In genomic region chr4:109484621-109485020, GRCm38 (mm10) we compare ENCODE assay signal across 8 mouse cellular contexts. TPM values are rescaled to one million over a fixed set of nuclear protein-coding genes. Genes with fewer than 3 reads are reported as not detected.
A peak's percentile ranks its signal among the peaks of the same experiment; 100 is the strongest.
DNase-seq lines count a peak whose midpoint lies in the region; ATAC-seq and TF ChIP-seq lines count a peak whose summit lies in the region.

TSS of gene Rnf11 (minus strand) at chr4:109484728.

- H3K4me1 ChIP-seq in bone marrow macrophage, adult 2 months (ENCODE audit: control insufficient read depth, insufficient read depth, low read length) = peaks cover 4% of the 10 kb centered on the region; the same call in 1 of the 2 replicates
- H3K4me1 ChIP-seq in intestine, embryonic 16.5 days (ENCODE audit: control insufficient read depth, insufficient read depth, low read length) = no peaks in the 10 kb centered on the region

- intact Hi-C loops in gastrocnemius, postnatal 36 days (cut with DNase I) = loop anchor here (5.0 kb wide), 1 partner anchor 488 kb away; no protein-coding TSS in a partner anchor

- H3K27ac ChIP-seq in bone marrow macrophage, adult 2 months (ENCODE audit: insufficient read depth, low read depth, low read length) = no peak within 1 kb of the TSS
- no peak within 1 kb of the TSS for H3K27ac ChIP-seq in intestine, embryonic 16.5 days (ENCODE audit: low read length)

- TF ChIP-seq POLR2A in bone marrow macrophage, adult 2 months (IDR thresholded peaks at IDR 0.05; ENCODE audit: borderline replicate concordance, low read depth, low read length) = no peak

- H3K36me3 ChIP-seq in intestine, embryonic 16.5 days (ENCODE audit: control insufficient read depth, insufficient read depth, low read length) = no peaks in the 10 kb centered on the region

- no peak for TF ChIP-seq CTCF in bone marrow macrophage, adult 2 months (IDR thresholded peaks at IDR 0.05; ENCODE audit: low read depth, low read length)

- no peak within 1 kb of the TSS for H3K9ac ChIP-seq in intestine, embryonic 16.5 days (ENCODE audit: low read depth, low read length)

- no peaks in the 10 kb centered on the region for H3K27me3 ChIP-seq in intestine, embryonic 16.5 days (replicated peaks; ENCODE audit: control insufficient read depth, insufficient read depth, low read length)

- no peak within 1 kb of the TSS for H3K4me3 ChIP-seq in bone marrow macrophage, adult 2 months (ENCODE audit: insufficient read depth, low read length)
- no peak within 1 kb of the TSS for H3K4me3 ChIP-seq in intestine, embryonic 16.5 days (ENCODE audit: low read length)

- no peak for ATAC-seq in frontal cortex, adult (ENCODE audit: low TSS enrichment)
- ATAC-seq in intestine, embryonic 16.5 days = no peak

- no peaks in the 10 kb centered on the region for H3K9me3 ChIP-seq in intestine, embryonic 16.5 days (ENCODE audit: control insufficient read depth, low read length)

- H3K4me2 ChIP-seq in intestine, embryonic 16.5 days (ENCODE audit: low read depth, low read length) = no peak within 1 kb of the TSS

- 78% methylated on average over 3 of the region's 3 CpGs for WGBS in intestine, embryonic 16.5 days

- DNase-seq in frontal cortex, adult 2 months (ENCODE audit: extremely low spot score in 1 of 2, low spot score in 1 of 2) = no peak
- DNase-seq in gastrocnemius, postnatal 36 days = no peak
- peak; percentile 3 for DNase-seq in lung, postnatal 10 days
- DNase-seq in Muller cell, postnatal 12 days (ENCODE audit: inconsistent ontology term) = no peak
- DNase-seq in right cerebral cortex, adult 18-20 months = no peak

RNA-seq across cellular contexts. Expression of gene Rnf11, which starts in this region (rescaled TPM):
- 169 and 170 TPM in 2 replicates for polyA plus RNA-seq in frontal cortex, adult 2 months (2012; rRNA removed)
- polyA plus RNA-seq in bone marrow macrophage, adult 2 months (2012; ENCODE audit: insufficient read depth, insufficient read length, missing spikeins) = 47.8 and 54.0 TPM in 2 replicates
- total RNA-seq in gastrocnemius, postnatal 36 days (2021) = 100 to 1,000 TPM; 122 to 129 TPM
- 15.0 and 21.8 TPM in 2 replicates for polyA plus RNA-seq in intestine, embryonic 16.5 days (2015; fragmentation: Nextera tagmentation; extraction: Ambion mirVana)
